Mouse (Mus musculus) c-Kit-positive CD71-negative TER-119-negative erythroid progenitor cells, embryonic 14.5 days (primary cell): Measurements from ENCODE around the gene Gm10639.
"Not testable (repeated sequence)": the region's sequence is repeated elsewhere in the genome, so short reads cannot be mapped to it uniquely, and the experiment has no call there.

Source experiments
- DNase-seq: peaks from one replicate; pipeline ENCODE4 v3.0.0-alpha.2; 2013; ENCODE audit warnings: low read depth

Gm10639 gene

GRCm38 (mm10) chr9:78289723-78290122, at the start of gene Gm10639:
Gene Gm10639 (plus strand): TSS chr9:78289923.
- DNase-seq = not testable (repeated sequence)

- DNase-seq = not testable (repeated sequence)
Measured at GRCm38 (mm10) chr9:78255683-78256470, 33.8 kb upstream of the Gm10639 start.

DNA sequence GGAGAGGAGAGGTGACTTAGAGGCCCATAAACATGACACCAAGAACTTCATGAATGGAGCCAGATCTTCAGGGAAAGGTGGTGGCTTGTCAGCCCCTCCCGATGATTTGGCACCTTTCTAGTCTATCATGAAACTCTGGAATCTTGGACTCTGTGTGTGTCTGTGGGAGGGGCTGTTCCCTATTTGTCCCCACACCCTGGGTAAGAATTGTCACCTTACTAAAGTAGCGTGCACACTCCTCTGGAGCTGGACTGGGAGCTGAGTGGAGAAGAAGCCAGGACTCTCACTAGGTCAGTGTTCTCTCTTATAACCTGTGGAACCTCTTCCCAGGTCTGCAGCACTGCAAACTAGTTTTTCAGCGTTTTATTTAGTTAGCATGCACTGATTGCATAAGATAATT, 32.8 kb upstream of the Gm10639 start, which contains the start of gene Gm3776:
Gene Gm3776 (plus strand): TSS at position 216 of the 400 bp plus-strand sequence.
- DNase-seq = not testable (repeated sequence)

- not testable (repeated sequence) for DNase-seq
Measured at GRCm38 (mm10) chr9:78259688-78260087, 30.0 kb upstream of the Gm10639 start.

- DNase-seq = not testable (repeated sequence)
Measured at GRCm38 (mm10) chr9:78270945-78271344, 18.8 kb upstream of the Gm10639 start.

DNA sequence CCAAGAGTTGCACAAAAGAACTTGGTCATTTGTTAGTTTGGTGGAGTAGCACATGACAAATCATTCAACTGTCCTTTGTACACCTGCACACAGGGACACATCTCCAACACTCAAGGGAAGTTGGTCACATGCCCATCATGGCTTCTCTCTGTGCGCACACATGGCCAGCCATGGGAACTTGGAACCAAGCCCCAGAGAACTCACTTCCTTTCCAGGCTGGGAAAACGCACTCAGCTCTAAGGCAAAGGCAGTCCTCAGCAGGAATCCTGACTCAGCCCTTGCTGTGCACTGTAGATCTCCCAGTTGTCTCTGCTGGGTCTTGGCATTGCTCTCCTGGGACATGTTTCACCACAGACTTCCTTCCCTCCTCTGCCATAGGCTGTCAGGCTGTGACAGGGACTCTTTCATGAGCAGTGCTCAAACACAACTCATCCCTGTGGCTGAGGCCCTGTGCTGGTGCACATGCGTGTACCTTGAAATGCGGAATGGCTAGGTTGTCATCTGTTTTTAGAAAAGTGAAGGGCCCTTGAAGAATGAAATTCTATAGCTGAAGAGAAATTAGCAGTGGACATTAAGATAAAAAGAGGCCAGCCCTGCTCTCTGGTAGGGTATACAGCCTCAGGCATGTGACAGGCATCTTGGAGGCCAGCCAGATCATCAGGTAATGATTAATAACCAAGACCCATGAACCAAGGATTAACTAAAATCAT, 7.6 kb upstream of the Gm10639 start:
- not testable (repeated sequence) for DNase-seq

DNA sequence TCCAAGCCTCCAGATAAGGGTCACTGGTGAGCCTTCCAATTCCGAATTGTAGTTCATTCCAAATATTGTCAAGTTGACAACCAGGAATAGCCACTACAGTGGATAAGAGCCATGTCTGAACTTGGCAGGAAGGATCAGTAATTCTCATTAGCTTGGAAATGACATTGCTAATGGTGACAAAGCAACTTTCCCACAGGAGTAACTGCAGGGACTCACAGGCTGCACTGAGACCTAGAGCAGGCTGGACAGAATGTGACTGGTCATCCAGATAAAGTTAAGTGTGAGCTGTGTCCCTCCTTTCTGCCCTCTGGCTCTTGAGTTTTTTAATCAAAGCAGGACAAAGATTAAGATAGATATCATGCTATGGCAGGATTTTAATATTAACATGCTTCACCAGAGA, 660 bp upstream of the Gm10639 start:
- not testable (repeated sequence) for DNase-seq

DNA sequence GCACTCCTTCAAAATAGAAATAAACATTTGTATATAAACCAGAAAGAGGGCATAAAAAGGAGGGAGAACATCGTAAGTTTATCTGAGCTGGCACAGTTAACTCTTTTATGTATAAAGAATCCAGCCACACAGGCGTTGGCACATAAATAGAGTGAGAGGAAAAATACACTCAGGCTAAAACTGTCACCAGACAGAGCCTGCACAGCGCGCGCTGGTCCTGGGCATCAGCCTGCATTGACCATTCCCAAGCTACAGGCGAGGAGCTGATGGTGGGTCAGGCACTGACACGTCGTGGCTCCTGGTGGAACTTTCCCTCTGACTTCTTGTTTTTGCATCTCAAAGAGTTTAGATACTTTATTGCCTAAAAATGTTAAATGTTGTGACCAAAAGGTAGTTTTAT, 2.7 kb downstream of the Gm10639 start:
- not testable (repeated sequence) for DNase-seq

- DNase-seq = not testable (repeated sequence)
Measured at GRCm38 (mm10) chr9:78293683-78294082, 4.0 kb downstream of the Gm10639 start.

DNA sequence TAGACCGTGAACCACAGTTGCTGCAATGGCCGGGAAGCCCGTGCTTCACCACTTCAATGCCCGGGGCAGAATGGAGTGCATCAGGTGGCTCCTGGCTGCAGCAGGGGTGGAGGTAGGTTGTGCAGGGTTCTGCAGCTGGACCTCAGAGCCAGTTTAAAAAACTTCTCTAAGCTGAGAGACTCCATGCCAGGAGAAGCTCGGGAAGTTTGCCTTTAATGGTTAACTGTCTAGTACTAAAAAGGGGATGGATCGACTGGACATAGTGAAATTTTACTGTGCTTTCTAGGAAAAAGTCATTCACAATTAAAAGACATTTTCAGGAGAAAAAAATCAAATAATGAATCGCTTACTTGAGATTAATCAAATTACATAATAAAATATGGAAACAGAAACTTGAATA, 5.1 kb downstream of the Gm10639 start:
- not testable (repeated sequence) for DNase-seq

GRCm38 (mm10) chr9:78296089-78296488, 6.4 kb downstream of the Gm10639 start:
- DNase-seq = peak; percentile 12

- DNase-seq = no peak
Measured at GRCm38 (mm10) chr9:78298232-78298631, 8.5 kb downstream of the Gm10639 start.

DNA sequence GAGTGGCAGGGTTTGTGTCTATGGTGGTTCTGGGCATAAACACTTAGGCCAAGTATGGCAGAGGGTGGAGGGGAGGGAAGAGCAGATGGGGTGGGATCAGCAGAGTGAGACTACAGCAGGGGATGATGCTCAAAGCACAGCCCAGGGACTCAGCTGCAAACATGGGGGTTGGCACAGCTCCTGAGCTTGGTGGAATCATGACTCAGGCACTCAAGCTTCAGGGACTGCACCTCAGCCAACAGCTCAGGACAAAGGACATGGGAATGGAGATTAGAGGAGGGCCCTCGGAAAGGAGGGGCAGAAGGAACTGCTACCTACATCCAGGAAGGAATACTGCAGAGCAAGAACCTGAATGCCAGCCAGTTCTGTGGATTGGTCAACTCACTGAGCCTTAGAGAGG, 9.4 kb downstream of the Gm10639 start:
- not testable (repeated sequence) for DNase-seq

- DNase-seq = not testable (repeated sequence)
Measured at GRCm38 (mm10) chr9:78308122-78308521, 18.4 kb downstream of the Gm10639 start.

DNA sequence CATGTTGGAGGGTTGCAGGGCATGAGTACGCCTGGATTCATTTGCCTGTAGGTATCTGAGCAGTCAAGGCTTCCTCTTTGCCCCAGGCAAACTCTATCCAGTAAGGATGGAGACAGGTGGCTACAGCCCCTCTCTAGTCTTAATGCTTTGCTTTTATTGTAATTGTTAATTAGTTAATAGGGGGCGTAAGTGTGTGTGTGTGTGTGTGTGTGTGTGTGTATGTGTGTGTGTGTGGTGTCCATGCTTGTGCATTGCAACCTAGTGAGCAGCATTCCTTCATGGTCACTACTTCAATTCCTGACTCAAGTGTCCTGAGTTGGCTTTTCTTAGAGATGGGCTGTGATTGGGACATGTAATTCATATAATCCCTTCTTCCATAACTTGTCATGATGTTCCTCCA, 25.0 kb downstream of the Gm10639 start, which contains the start of gene Omt2a:
Gene Omt2a (minus strand): TSS at position 101 of the 400 bp plus-strand sequence.
- no peak for DNase-seq

DNA sequence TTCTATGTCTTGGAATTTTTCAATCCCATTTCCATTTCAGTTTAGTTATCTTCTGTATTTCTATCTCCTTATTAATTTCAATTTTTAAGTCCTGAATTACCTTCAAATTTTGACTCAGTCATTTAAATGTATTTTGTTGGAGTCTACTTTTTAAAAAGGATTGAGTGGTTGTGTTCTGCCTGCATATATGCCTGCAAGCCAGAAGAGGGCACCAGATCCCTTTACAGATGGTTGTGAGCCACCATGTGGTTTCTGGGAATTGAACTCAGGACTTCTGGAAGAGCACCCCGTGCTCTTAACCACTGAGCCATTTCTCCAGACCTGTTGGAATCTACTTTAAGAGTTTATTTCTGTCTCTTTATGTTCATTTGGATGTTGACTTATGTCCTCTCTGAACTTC, 29.8 kb downstream of the Gm10639 start:
- DNase-seq = no peak

GRCm38 (mm10) chr9:78327289-78327688, 37.6 kb downstream of the Gm10639 start, which contains the start of gene Omt2b:
Gene Omt2b (plus strand): TSS chr9:78327589.
- not testable (repeated sequence) for DNase-seq

GRCm38 (mm10) chr9:78337050-78337449, 47.3 kb downstream of the Gm10639 start:
- not testable (repeated sequence) for DNase-seq

GRCm38 (mm10) chr9:78340324-78340723, 50.6 kb downstream of the Gm10639 start:
- DNase-seq = peak; percentile 23

GRCm38 (mm10) chr9:78342494-78342893, 52.8 kb downstream of the Gm10639 start:
- not testable (repeated sequence) for DNase-seq

- not testable (repeated sequence) for DNase-seq
Measured at GRCm38 (mm10) chr9:78343055-78343454, 53.3 kb downstream of the Gm10639 start.

DNA sequence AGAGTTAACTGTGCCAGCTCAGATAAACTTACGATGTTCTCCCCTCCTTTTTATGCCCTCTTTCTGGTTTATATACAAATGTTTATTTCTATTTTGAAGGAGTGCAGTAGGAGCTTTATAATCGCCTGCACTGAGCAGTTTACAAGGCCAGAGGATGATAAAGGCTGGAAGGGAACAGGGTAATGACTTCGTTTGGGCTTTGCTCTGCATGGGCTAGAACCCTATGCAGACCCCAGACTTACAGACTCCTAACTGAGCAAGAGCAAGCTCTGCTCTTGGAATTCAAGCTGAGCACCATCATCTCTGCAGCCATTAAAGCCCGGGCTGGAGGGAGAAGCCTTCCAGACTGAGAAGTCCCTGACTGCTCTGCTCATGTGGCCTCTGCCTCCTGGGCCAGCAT, 55.5 kb downstream of the Gm10639 start:
- DNase-seq = not testable (repeated sequence)

- no peak for DNase-seq
Measured at GRCm38 (mm10) chr9:78347004-78347403, 57.3 kb downstream of the Gm10639 start.
